Mouse (Mus musculus) kidney, adult 2 months (tissue): Measurements from ENCODE around the gene Pou3f3.

Source experiments
- CTCF ChIP-seq: fragments of 200-500 bp; conservative IDR thresholded peaks from 2 replicates; pipeline ENCODE4 v1.5.1; 2011; ENCODE audit warnings: low read depth, mild to moderate bottlenecking, control low read depth, low read length, moderate library complexity, mixed read lengths; ENCODE audit not compliant: insufficient read depth, insufficient read length
- POLR2A ChIP-seq: fragments of 200-500 bp; IDR thresholded peaks from one replicate; pipeline ENCODE4 v1.6.1; 2011; ENCODE audit warnings: low read depth, low read length, control low read depth

DNA sequence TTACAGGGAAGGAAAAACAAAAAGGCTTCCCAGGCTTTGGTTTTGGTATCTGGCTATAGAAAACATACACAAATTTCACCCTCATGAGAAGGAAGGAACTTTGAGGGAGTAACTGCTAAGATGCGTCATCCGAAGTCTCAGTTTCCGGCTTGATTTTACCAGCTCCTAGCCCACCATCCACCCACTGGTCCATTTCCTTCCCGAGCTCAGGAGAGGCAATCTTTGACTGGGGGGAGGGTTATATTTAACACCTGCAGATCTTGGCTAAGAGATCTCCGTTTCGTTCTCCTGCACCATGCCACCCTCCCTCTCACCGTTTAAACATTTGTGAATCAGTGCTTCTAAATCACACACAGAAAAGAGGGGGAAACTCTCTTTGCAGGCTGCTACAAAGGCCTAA lies 32.1 kb downstream of the Pou3f3 start:
- TF ChIP-seq POLR2A (no peak), CTCF (no peak)
